In genomic region chr9:60744171-60744969, GRCm38 (mm10) we compare ENCODE assay signal across 8 mouse cellular contexts. TPM values are rescaled to one million over a fixed set of nuclear protein-coding genes. Genes with fewer than 3 reads are reported as not detected.
DNase-seq lines count a peak whose midpoint lies in the region; ATAC-seq and TF ChIP-seq lines count a peak whose summit lies in the region.

No protein-coding gene starts in this region.

- TF ChIP-seq CTCF in testis, adult 2 months (IDR thresholded peaks at IDR 0.05; ENCODE audit: control insufficient read depth, insufficient read depth, insufficient replicate concordance, low read depth, low read length), result peak; percentile 64; the same call in 1 of the 2 replicates

- no peak for DNase-seq in testis, postnatal 14 days (ENCODE audit: low spot score)
- DNase-seq in adrenal gland, adult 18-20 months (ENCODE audit: low spot score in 2 of 2), result peak; percentile 44 to 57
- peak; percentile 65 for DNase-seq in heart, adult 8-10 months (ENCODE audit: low spot score)
- peak; percentile 60 to 64 for DNase-seq in left cerebral cortex, postnatal 14 days (ENCODE audit: low spot score in 2 of 2)
- DNase-seq in neural tube, embryonic 11.5 days (ENCODE audit: low spot score), result peak; percentile 63

- WGBS in neural tube, embryonic 11.5 days, result 51% methylated on average over 18 of the region's 18 CpGs

- no peak overlapping the region for H3K27ac ChIP-seq in testis, adult 2 months (ENCODE audit: control insufficient read depth, insufficient read depth, low read depth, low read length)
- no peak overlapping the region for H3K27ac ChIP-seq in neural tube, embryonic 11.5 days (ENCODE audit: low read depth, low read length)

- ATAC-seq in common myeloid progenitor, adult 5-6 weeks (replicated peaks; ENCODE audit: low read depth, poor library complexity, severe bottlenecking), result peak; percentile 86
- ATAC-seq in neural tube, embryonic 11.5 days (ENCODE audit: insufficient read depth, low FRiP score, low TSS enrichment), result no peak
- ATAC-seq in activated CD4-positive, CD25-positive, alpha-beta regulatory T cell, adult 4 months, result no peak

- 0 out of 2 replicates have a peak, but pooled peaks cover 2% of the 10 kb centered on the region for H3K27me3 ChIP-seq in testis, adult 2 months (ENCODE audit: control insufficient read depth, insufficient read depth, low read length)
- H3K27me3 ChIP-seq in neural tube, embryonic 11.5 days (ENCODE audit: control insufficient read depth, insufficient read depth, low read length), result no peaks in the 10 kb centered on the region

- intact Hi-C loops in left cerebral cortex, postnatal 14 days (cut with DNase I), result loop anchor here (10.0 kb wide), 2 partner anchors 150 to 500 kb away; no protein-coding TSS in a partner anchor

- no peaks in the 10 kb centered on the region for H3K36me3 ChIP-seq in testis, adult 2 months (ENCODE audit: control insufficient read depth, insufficient read depth, low read length)
- no peaks in the 10 kb centered on the region for H3K36me3 ChIP-seq in neural tube, embryonic 11.5 days (ENCODE audit: control insufficient read depth, insufficient read depth, low read length)

- TF ChIP-seq POLR2A in testis, adult 2 months (IDR thresholded peaks at IDR 0.05; ENCODE audit: control insufficient read depth, low read depth, low read length), result no peak

- peaks cover 14% of the 10 kb centered on the region for H3K4me1 ChIP-seq in testis, adult 2 months (ENCODE audit: control insufficient read depth, insufficient read depth, low read length)
- no peaks in the 10 kb centered on the region for H3K4me1 ChIP-seq in neural tube, embryonic 11.5 days (ENCODE audit: control insufficient read depth, insufficient read depth, low read length)

- H3K4me3 ChIP-seq in testis, adult 2 months (ENCODE audit: control insufficient read depth, low read depth, low read length), result no peak overlapping the region
- no peak overlapping the region for H3K4me3 ChIP-seq in neural tube, embryonic 11.5 days (ENCODE audit: low read depth, low read length)

- H3K9me3 ChIP-seq in neural tube, embryonic 11.5 days (ENCODE audit: control insufficient read depth, low read length), result no peaks in the 10 kb centered on the region

- H3K4me2 ChIP-seq in neural tube, embryonic 11.5 days (ENCODE audit: low read depth), result no peak overlapping the region

- H3K9ac ChIP-seq in neural tube, embryonic 11.5 days (ENCODE audit: low read length), result no peak overlapping the region

RNA-seq across cellular contexts. Expression of gene Larp6, which starts 31.6 kb away (rescaled TPM):
- 4.8 and 6.1 TPM in 2 replicates for polyA plus RNA-seq in testis, adult 2 months (2012; rRNA removed)
- 1 to 10 TPM; 2.5 to 3.5 TPM for total RNA-seq in adrenal gland, adult 18-20 months (2021)
- total RNA-seq in common myeloid progenitor, adult 5-6 weeks (2017), result not detected in 2 replicates
- total RNA-seq in heart, adult 8-10 months (2022), result 1 to 10 TPM; 1.1 to 2.0 (median 1.7) TPM
- 10 to 100 TPM; 34.8 to 35.5 TPM for total RNA-seq in left cerebral cortex, postnatal 14 days (2021)
- 2.4 and 3.0 TPM in 2 replicates for polyA plus RNA-seq in neural tube, embryonic 11.5 days (2014; fragmentation: Nextera tagmentation; extraction: Ambion mirVana)
- not detected for polyA plus RNA-seq in activated CD4-positive, CD25-positive, alpha-beta regulatory T cell, adult 4 months (2017; shearing (Covaris generic))

RNA-seq across cellular contexts. Expression of gene Uaca, which starts 50.0 kb away (rescaled TPM):
- polyA plus RNA-seq in testis, adult 2 months (2012; rRNA removed), result 11.1 and 11.5 TPM in 2 replicates
- total RNA-seq in adrenal gland, adult 18-20 months (2021), result 10 to 100 TPM; 29.2 to 32.0 TPM
- total RNA-seq in common myeloid progenitor, adult 5-6 weeks (2017), result 1.9 and 2.4 TPM in 2 replicates
- total RNA-seq in heart, adult 8-10 months (2022), result 10 to 100 TPM; 47.1 to 58.4 (median 50.7) TPM
- 10 to 100 TPM; 10.9 to 12.3 TPM for total RNA-seq in left cerebral cortex, postnatal 14 days (2021)
- 21.8 and 21.9 TPM in 2 replicates for polyA plus RNA-seq in neural tube, embryonic 11.5 days (2014; fragmentation: Nextera tagmentation; extraction: Ambion mirVana)
- not detected for polyA plus RNA-seq in activated CD4-positive, CD25-positive, alpha-beta regulatory T cell, adult 4 months (2017; shearing (Covaris generic))

RNA-seq across cellular contexts. Expression of gene Lrrc49, which starts 56.4 kb away (rescaled TPM):
- 22.3 and 22.6 TPM in 2 replicates for polyA plus RNA-seq in testis, adult 2 months (2012; rRNA removed)
- 10 to 100 TPM; 11.1 to 12.4 TPM for total RNA-seq in adrenal gland, adult 18-20 months (2021)
- total RNA-seq in common myeloid progenitor, adult 5-6 weeks (2017), result 10.8 and 11.9 TPM in 2 replicates
- 1 to 10 TPM; 3.5 to 4.2 (median 3.8) TPM for total RNA-seq in heart, adult 8-10 months (2022)
- 10 to 100 TPM; 71.7 to 75.8 TPM for total RNA-seq in left cerebral cortex, postnatal 14 days (2021)
- polyA plus RNA-seq in neural tube, embryonic 11.5 days (2014; fragmentation: Nextera tagmentation; extraction: Ambion mirVana), result 45.7 and 47.9 TPM in 2 replicates
- polyA plus RNA-seq in activated CD4-positive, CD25-positive, alpha-beta regulatory T cell, adult 4 months (2017; shearing (Covaris generic)), result 1 to 10 TPM in 1 of 2 experiments, under 1 TPM in 1; 0.96 to 1.6 TPM

Comparison
In these comparisons a context has a peak if more than half of its experiments do, and no peak if none do; other contexts are left out.
1. RNA of gene Larp6, which starts 31.6 kb away (total RNA-seq): 34.8 to 35.5 TPM in left cerebral cortex, postnatal 14 days; 2.5 to 3.5 TPM in adrenal gland, adult 18-20 months, 1.1 to 2.0 TPM in heart, adult 8-10 months and not detected in common myeloid progenitor, adult 5-6 weeks; every median in the first group is over 4 times any median in the second.